Mouse (Mus musculus) heart, postnatal 0 days (tissue): Measurements from ENCODE around the gene Pga5. TPM values are rescaled to one million over a fixed set of nuclear protein-coding genes. Genes with fewer than 3 reads are reported as not detected.

Experiments
- ATAC-seq: fragments of 200-750 bp; cut with Nextera tagmentation; 2 replicates; pipeline ENCODE4 v1.8.0; 2017; ENCODE audit warnings: low read depth, moderate number of reproducible peaks, moderate library complexity; ENCODE audit not compliant: insufficient read depth
- DNase-seq: peaks from one replicate; pipeline ENCODE4 v3.0.0-alpha.2; 2016; ENCODE audit warnings: low spot score
- H3K27ac ChIP-seq: fragments of 300-500 bp; sonication (generic); 2 replicates; pipeline ENCODE4 v1.5.1; 2014; ENCODE audit warnings: low read depth, mild to moderate bottlenecking
- H3K27me3 ChIP-seq: fragments of 300-500 bp; sonication (generic); 2 replicates; pipeline ENCODE4 v1.6.1; 2014; ENCODE audit warnings: low read length, mixed read lengths; ENCODE audit not compliant: control insufficient read depth, insufficient read depth
- H3K36me3 ChIP-seq: fragments of 300-500 bp; sonication (generic); replicated peaks from 2 replicates; pipeline ENCODE4 v1.6.1; 2014; ENCODE audit warnings: low read length, mixed read lengths; ENCODE audit not compliant: control insufficient read depth, insufficient read depth
- H3K4me1 ChIP-seq: fragments of 300-500 bp; sonication (generic); 2 replicates; pipeline ENCODE4 v1.6.1; 2014; ENCODE audit warnings: antibody characterized with exemption; ENCODE audit not compliant: control insufficient read depth, insufficient read depth
- H3K4me2 ChIP-seq: fragments of 300-500 bp; sonication (generic); 2 replicates; pipeline ENCODE4 v1.6.1; 2014; ENCODE audit warnings: low read depth, mild to moderate bottlenecking, low read length, moderate library complexity
- H3K4me3 ChIP-seq: fragments of 300-500 bp; sonication (generic); 2 replicates; pipeline ENCODE4 v1.5.1; 2014; ENCODE audit warnings: low read depth, low read length
- H3K9ac ChIP-seq: fragments of 300-500 bp; sonication (generic); replicated peaks from 2 replicates; pipeline ENCODE4 v1.6.1; 2014; ENCODE audit warnings: low read depth, low read length, mixed read lengths
- H3K9me3 ChIP-seq: fragments of 300-500 bp; sonication (generic); replicated peaks from 2 replicates; pipeline ENCODE4 v1.6.1; 2016; ENCODE audit warnings: low read length; ENCODE audit not compliant: control insufficient read depth
- CTCF ChIP-seq: IDR thresholded peaks from 2 replicates; pipeline ENCODE4 v1.5.1; 2016; ENCODE audit warnings: antibody characterized with exemption, control low read depth, low read depth
- EP300 ChIP-seq: IDR thresholded peaks from 2 replicates; pipeline ENCODE4 v1.6.1; 2016; ENCODE audit warnings: antibody characterized with exemption, low read depth
- WGBS: fragments of 180-500 bp; shearing (Covaris S2); extraction: QIAGEN DNeasy Blood & Tissue Kit; methylation state at CpG from one replicate; pipeline ENCODE4 v1.1.7; 2014; 5-methylcytosine and 5-hydroxymethylcytosine counted together
- polyA plus RNA-seq: library from polyadenylated mRNA; unstranded; fragments of >200 nt; fragmentation: Nextera tagmentation; extraction: Ambion mirVana; gene quantifications from 2 replicates; pipeline ENCODE4 v1.2.1, GENCODE M21; 2015
- total RNA-seq: library from RNA; depleted of rRNA; stranded (reverse); fragments of >200 nt; gene quantifications from 2 replicates; pipeline ENCODE4 v1.2.3, GENCODE M21; 2014; ENCODE audit warnings: low replicate concordance

Gene Pga5
- total and polyA plus RNA-seq, 2 experiments from 2014 or later = not detected

- DNase-seq = no peak
- ATAC-seq = no peak
- Histone ChIP-seq H3K4me1 (peaks cover 57% of the 10 kb centered on the region), H3K27ac (no peak overlapping the region), H3K36me3 (no peaks in the 10 kb centered on the region; the same call in 1 of the 2 replicates), H3K9me3 (no peaks in the 10 kb centered on the region), H3K4me3 (no peak overlapping the region), H3K27me3 (no peaks in the 10 kb centered on the region), H3K4me2 (no peak overlapping the region), H3K9ac (no peak overlapping the region)
- 83% methylated on average over 10 of the region's 10 CpGs for WGBS
- no peak for TF ChIP-seq CTCF
- TF ChIP-seq EP300 = no peak
Observed at GRCm38 (mm10) chr19:10693926-10694682, 16.2 kb upstream of the Pga5 start.

GRCm38 (mm10) chr19:10692361-10692760, 14.5 kb upstream of the Pga5 start:
- no peaks in the 10 kb centered on the region for H3K9me3 ChIP-seq
- ATAC-seq = no peak
- no peak overlapping the region for H3K9ac ChIP-seq
- no peak for DNase-seq
- peaks cover 46% of the 10 kb centered on the region for H3K4me1 ChIP-seq
- no peak overlapping the region for H3K27ac ChIP-seq
- no peak overlapping the region for H3K4me2 ChIP-seq
- no peaks in the 10 kb centered on the region for H3K27me3 ChIP-seq
- WGBS = 92% methylated on average over 4 of the region's 4 CpGs
- H3K4me3 ChIP-seq = no peak overlapping the region
- TF ChIP-seq EP300 (no peak), CTCF (no peak)
- no peaks in the 10 kb centered on the region; the same call in 1 of the 2 replicates for H3K36me3 ChIP-seq

- Histone ChIP-seq H3K27me3 (no peaks in the 10 kb centered on the region), H3K36me3 (no peaks in the 10 kb centered on the region; the same call in 1 of the 2 replicates), H3K27ac (no peak overlapping the region), H3K4me1 (peaks cover 40% of the 10 kb centered on the region), H3K9ac (no peak overlapping the region), H3K4me3 (no peak overlapping the region), H3K4me2 (no peak overlapping the region), H3K9me3 (no peaks in the 10 kb centered on the region)
- 72% methylated on average over 3 of the region's 3 CpGs for WGBS
- ATAC-seq = no peak
- TF ChIP-seq EP300 (no peak), CTCF (no peak)
- DNase-seq = no peak
Observed at GRCm38 (mm10) chr19:10691660-10692059, 13.8 kb upstream of the Pga5 start.

GRCm38 (mm10) chr19:10691121-10691520, 13.2 kb upstream of the Pga5 start:
- H3K9me3 ChIP-seq = no peaks in the 10 kb centered on the region
- no peak overlapping the region for H3K4me3 ChIP-seq
- H3K4me2 ChIP-seq = 0 out of 2 replicates have a peak overlapping the region, but pooled peaks have one; percentile 70
- H3K9ac ChIP-seq = no peak overlapping the region; the same call in 1 of the 2 replicates
- H3K36me3 ChIP-seq = no peaks in the 10 kb centered on the region; the same call in 1 of the 2 replicates
- ATAC-seq (no peak), DNase-seq (no peak)
- H3K27ac ChIP-seq = peak overlapping the region; percentile 87
- H3K4me1 ChIP-seq = peaks cover 35% of the 10 kb centered on the region
- TF ChIP-seq EP300 (no peak), CTCF (no peak)
- H3K27me3 ChIP-seq = no peaks in the 10 kb centered on the region
- 91% methylated on average over 4 of the region's 4 CpGs for WGBS

GRCm38 (mm10) chr19:10690336-10690735, 12.5 kb upstream of the Pga5 start:
- peak; percentile 87 for DNase-seq
- peak overlapping the region; percentile 87 for H3K27ac ChIP-seq
- no peaks in the 10 kb centered on the region; the same call in 1 of the 2 replicates for H3K36me3 ChIP-seq
- H3K27me3 ChIP-seq = no peaks in the 10 kb centered on the region
- no peak overlapping the region for H3K9ac ChIP-seq
- WGBS = 37% methylated on average over 3 of the region's 3 CpGs
- peak overlapping the region; percentile 70 for H3K4me2 ChIP-seq
- H3K4me1 ChIP-seq = peaks cover 28% of the 10 kb centered on the region
- no peak; the same call in 1 of the 2 replicates for ATAC-seq
- TF ChIP-seq EP300 = no peak
- no peak for TF ChIP-seq CTCF
- H3K9me3 ChIP-seq = no peaks in the 10 kb centered on the region
- H3K4me3 ChIP-seq = peak overlapping the region; percentile 57
